Mouse (Mus musculus) myocyte (in vitro differentiated cells): ENCODE measurements at regions not wholly inside any gene's neighbourhood (a gene's known extent, or its start where the extent isn't known, plus 50 kb on each side); places are given as distances from the start of the nearest gene placed in this dataset.

Source experiments
- CEBPB ChIP-seq: IDR thresholded peaks from 2 replicates; pipeline ENCODE4 v1.6.1; 2011; ENCODE audit warnings: mild to moderate bottlenecking, moderate library complexity; ENCODE audit not compliant: poor library complexity, insufficient read depth, severe bottlenecking
- E2F4 ChIP-seq: IDR thresholded peaks from one replicate; pipeline ENCODE4 v1.6.1; 2011; ENCODE audit warnings: mild to moderate bottlenecking, control low read depth, moderate library complexity; ENCODE audit not compliant: insufficient read depth
- MAX ChIP-seq: IDR thresholded peaks from one replicate; pipeline ENCODE4 v1.6.1; 2011; ENCODE audit warnings: low read depth, mild to moderate bottlenecking, control low read depth
- MYOD1 ChIP-seq, 3 experiments: IDR thresholded peaks; one replicate each; pipeline ENCODE4 v1.6.1; 2011; ENCODE audit warnings: control low read depth in 2 of 3, low read depth in 2 of 3, mild to moderate bottlenecking in 2 of 3, moderate library complexity in 1 of 3; ENCODE audit not compliant: insufficient read length in 2 of 3, control insufficient read depth in 1 of 3
- MYOG ChIP-seq, 3 experiments: IDR thresholded peaks; one replicate each; pipeline ENCODE4 v1.6.1; 2011; ENCODE audit warnings: control low read depth in 2 of 3, low read depth in 2 of 3, mild to moderate bottlenecking in 2 of 3; ENCODE audit not compliant: insufficient read length in 2 of 3, control insufficient read depth in 1 of 3, insufficient read depth in 1 of 3
- POLR2A ChIP-seq: IDR thresholded peaks from one replicate; pipeline ENCODE4 v1.6.1; 2011; ENCODE audit warnings: low read depth, mild to moderate bottlenecking, control low read depth, moderate library complexity; ENCODE audit not compliant: insufficient read length
- POLR2AphosphoS2 ChIP-seq: IDR thresholded peaks from one replicate; pipeline ENCODE4 v1.6.1; 2011; ENCODE audit warnings: low read depth, control low read depth; ENCODE audit not compliant: insufficient read length
- SRF ChIP-seq: IDR thresholded peaks from one replicate; pipeline ENCODE4 v1.6.1; 2011; ENCODE audit warnings: low read depth; ENCODE audit not compliant: control insufficient read depth, insufficient read length
- TCF12 ChIP-seq: IDR thresholded peaks from one replicate; pipeline ENCODE4 v1.6.1; 2011; ENCODE audit warnings: mild to moderate bottlenecking, control low read depth; ENCODE audit not compliant: poor library complexity, insufficient read depth, severe bottlenecking
- TCF3 ChIP-seq: IDR thresholded peaks from one replicate; pipeline ENCODE4 v1.6.1; 2011; ENCODE audit warnings: low read depth, control low read depth; ENCODE audit not compliant: insufficient read length
- USF1 ChIP-seq: IDR thresholded peaks from one replicate; pipeline ENCODE4 v1.6.1; 2011; ENCODE audit warnings: low read depth, mild to moderate bottlenecking, control low read depth, moderate library complexity

DNA sequence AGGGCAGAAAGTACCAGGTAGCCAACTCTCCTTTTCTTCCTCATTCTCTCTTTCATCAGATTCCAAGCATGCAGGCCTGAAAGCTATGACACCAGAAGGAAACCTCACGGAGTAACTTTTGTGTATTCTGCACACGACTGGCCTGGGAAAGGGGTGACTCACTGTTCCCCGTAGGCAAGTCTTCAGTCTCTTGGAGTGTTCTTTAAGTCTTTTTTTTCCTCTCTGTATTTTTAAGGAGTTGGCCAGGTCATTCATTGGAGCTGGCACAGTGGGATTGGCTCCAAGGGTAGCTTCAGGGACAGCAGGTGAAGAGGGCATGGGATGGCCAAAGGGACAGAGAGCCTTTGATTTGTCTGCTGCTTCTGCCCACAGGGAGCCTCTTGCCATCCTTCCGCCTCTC lies 163.3 kb upstream of the Bmper start:
- TF ChIP-seq POLR2A (no peak), MAX (no peak), USF1 (no peak), E2F4 (no peak), POLR2AphosphoS2 (no peak), MYOD1 (IDR thresholded peaks at IDR 0.05; ENCODE audit: control insufficient read depth in 1 of 3, insufficient read length in 2 of 3, low read depth in 2 of 3) (no peak), SRF (no peak), TCF3 (no peak), TCF12 (no peak), MYOG (IDR thresholded peaks at IDR 0.05; ENCODE audit: control insufficient read depth in 1 of 3, insufficient read depth in 1 of 3, insufficient read length in 2 of 3, low read depth in 2 of 3) (no peak), CEBPB (no peak)
